Mouse (Mus musculus) olfactory bulb, adult 2 months (tissue): ENCODE data around the gene Foxr1.

Experiments used
- CTCF ChIP-seq: fragments of 200-500 bp; IDR thresholded peaks from 2 replicates; pipeline ENCODE4 v1.5.1; 2012; ENCODE audit warnings: low read depth, mild to moderate bottlenecking, low read length, moderate library complexity; ENCODE audit not compliant: insufficient read depth
- POLR2A ChIP-seq: fragments of 200-500 bp; IDR thresholded peaks from 2 replicates; pipeline ENCODE4 v1.6.1; 2012; ENCODE audit warnings: mild to moderate bottlenecking, low read depth, low read length, moderate library complexity; ENCODE audit not compliant: insufficient read depth

DNA sequence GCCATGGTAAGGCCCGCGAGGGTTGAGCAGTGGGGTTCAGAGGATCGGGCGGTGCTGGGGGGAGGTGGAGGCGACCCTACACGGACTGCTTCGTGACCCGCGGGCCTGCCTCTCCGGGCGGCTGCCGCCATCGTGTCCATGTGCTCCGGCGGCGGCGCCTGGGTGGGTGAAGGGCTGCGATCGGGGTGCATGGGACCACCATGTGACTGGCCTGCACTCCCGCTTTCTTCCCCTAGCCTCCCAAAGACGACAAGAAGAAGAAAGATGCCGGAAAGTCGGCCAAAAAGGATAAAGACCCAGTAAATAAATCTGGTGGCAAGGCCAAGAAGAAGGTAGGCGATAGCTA lies 33.2 kb downstream of the Foxr1 start:
- no peak for TF ChIP-seq POLR2A
- no peak for TF ChIP-seq CTCF
